In the genomic region with DNA sequence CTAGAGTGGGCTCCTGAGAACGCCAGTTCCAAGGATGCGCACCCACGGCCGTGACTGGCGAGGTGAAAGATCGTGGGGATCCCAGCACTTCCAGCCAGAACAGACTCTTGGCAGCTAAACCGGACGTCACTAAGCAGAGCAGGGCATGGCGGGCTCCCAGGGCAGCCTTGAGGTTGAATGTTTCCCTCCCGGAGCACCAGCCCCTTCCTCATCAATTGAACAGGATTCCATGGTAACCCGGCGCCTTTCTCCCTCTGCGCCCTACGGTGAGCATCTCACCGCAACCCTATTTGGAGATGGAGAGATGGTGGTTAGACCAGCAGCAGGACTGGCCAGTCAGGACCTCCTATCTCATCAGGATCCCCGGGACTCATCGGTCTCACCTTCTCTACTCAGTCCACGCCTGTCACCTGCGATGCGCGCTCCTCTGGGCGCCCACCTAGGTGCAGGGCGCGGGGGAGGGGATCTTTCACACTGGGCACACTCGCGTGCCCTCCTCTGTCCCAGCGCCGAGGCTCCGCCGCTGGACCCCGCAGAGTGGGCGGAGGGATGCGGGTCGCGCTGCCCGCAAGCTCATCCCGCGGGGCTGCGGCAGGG, we compare ENCODE assay signal across 9 mouse cellular contexts. TPM values are rescaled to one million over a fixed set of nuclear protein-coding genes. Genes with fewer than 3 reads are reported as not detected.
DNase-seq lines count a peak whose midpoint lies in the region; ATAC-seq lines count a peak whose summit lies in the region.
"Had no signal": no experiment of that assay in that cellular context is flagged by ENCODE, and none has a peak within 500 bp of the region (broad histone marks: within the 10 kb centered on the region; RNA-seq: fewer than 3 reads in every experiment).

No protein-coding gene starts in this region.

- peak overlapping the region; percentile 53 for H3K4me3 ChIP-seq in liver, embryonic 15.5 days (replicated peaks)
- H3K4me3 ChIP-seq: erythroblast, embryonic 14.5 days had no signal

- WGBS in liver, embryonic 15.5 days (ENCODE audit: insufficient replicate concordance), result 4% methylated on average over 39 of the region's 39 CpGs

- H3K27ac ChIP-seq in liver, embryonic 15.5 days (replicated peaks), result no peak overlapping the region

- H3K9me3 ChIP-seq in liver, embryonic 15.5 days (replicated peaks), result no peaks in the 10 kb centered on the region

- peaks cover 13% of the 10 kb centered on the region; the same call in 1 of the 2 replicates for H3K4me1 ChIP-seq in liver, embryonic 15.5 days (replicated peaks)

- no peak overlapping the region for H3K9ac ChIP-seq in liver, embryonic 15.5 days

- no peaks in the 10 kb centered on the region for H3K36me3 ChIP-seq in liver, embryonic 15.5 days (replicated peaks)

- peaks cover 69% of the 10 kb centered on the region for H3K27me3 ChIP-seq in liver, embryonic 15.5 days

- DNase-seq in embryo, embryonic 9.5 days (ENCODE audit: extremely low spot score), result peak; percentile 22
- no peak for DNase-seq in embryo, embryonic 10 days (ENCODE audit: low spot score)
- peak; percentile 12 for DNase-seq in thymus, postnatal 25 days
- no peak for DNase-seq in thymus, adult 18-20 months
- DNase-seq in adipocyte (ENCODE audit: low spot score), result no peak
- no peak for DNase-seq in right cerebral cortex, postnatal 36 days (ENCODE audit: low spot score in 2 of 2)
- DNase-seq in thymus, postnatal 4 days, result no peak

- H3K4me2 ChIP-seq in liver, embryonic 15.5 days, result peak overlapping the region; percentile 70

- no peak for ATAC-seq in liver, embryonic 15.5 days (ENCODE audit: insufficient read depth)

RNA-seq across cellular contexts. Expression of gene Tesc, which starts 0.3 kb away (rescaled TPM):
- polyA plus RNA-seq in liver, embryonic 15.5 days (2015; fragmentation: Nextera tagmentation; extraction: Ambion mirVana), result 1.6 and 2.2 TPM in 2 replicates

RNA-seq across cellular contexts. Expression of gene Fbxo21, which starts 50.7 kb away (rescaled TPM):
- polyA plus RNA-seq in liver, embryonic 15.5 days (2015; fragmentation: Nextera tagmentation; extraction: Ambion mirVana), result 14.2 and 17.2 TPM in 2 replicates

Comparison
In these comparisons a context has a peak if more than half of its experiments do, and no peak if none do; other contexts are left out.
1. DNase-seq: peak in embryo, embryonic 9.5 days (single experiment) and thymus, postnatal 25 days (single experiment); none in embryo, embryonic 10 days (single experiment), thymus, adult 18-20 months (0 of 2), adipocyte (single experiment), right cerebral cortex, postnatal 36 days (0 of 2) and thymus, postnatal 4 days (single experiment).